Mouse (Mus musculus) urinary bladder, postnatal 36 days (tissue): ENCODE measurements around the gene Nrbf2.

Experiments
- DNase-seq, 2 experiments: peaks; one replicate each; pipeline ENCODE4 v3.0.0; 2022; ENCODE audit warnings: low spot score in 2 of 2, mixed read lengths in 1 of 2

Nrbf2 gene

GRCm38 (mm10) chr10:67216872-67217271, 68.2 kb downstream of the Nrbf2 start:
- DNase-seq, result no peak
